Mouse (Mus musculus) testis, adult 2 months (tissue): ENCODE measurements around the gene Mical3. TPM values are rescaled to one million over a fixed set of nuclear protein-coding genes. Genes with fewer than 3 reads are reported as not detected.

Experiments used
- H3K27ac ChIP-seq: fragments of 200-500 bp; 2 replicates; pipeline ENCODE4 v1.5.1; 2012; ENCODE audit warnings: low read depth, low read length; ENCODE audit not compliant: control insufficient read depth, insufficient read depth
- H3K27me3 ChIP-seq: fragments of 200-500 bp; 2 replicates; pipeline ENCODE4 v1.6.1; 2012; ENCODE audit warnings: mild to moderate bottlenecking, low read length, moderate library complexity; ENCODE audit not compliant: control insufficient read depth, insufficient read depth
- H3K36me3 ChIP-seq: fragments of 200-500 bp; 2 replicates; pipeline ENCODE4 v1.6.1; 2012; ENCODE audit warnings: mild to moderate bottlenecking, low read length; ENCODE audit not compliant: control insufficient read depth, insufficient read depth
- H3K4me1 ChIP-seq: fragments of 200-500 bp; 2 replicates; pipeline ENCODE4 v1.6.1; 2012; ENCODE audit warnings: low read length; ENCODE audit not compliant: control insufficient read depth, insufficient read depth
- H3K4me3 ChIP-seq: fragments of 200-500 bp; 2 replicates; pipeline ENCODE4 v1.5.1; 2012; ENCODE audit warnings: low read depth, mild to moderate bottlenecking, low read length, moderate library complexity, mixed read lengths; ENCODE audit not compliant: control insufficient read depth
- CTCF ChIP-seq: fragments of 200-500 bp; IDR thresholded peaks from 2 replicates; pipeline ENCODE4 v1.5.1; 2012; ENCODE audit warnings: low read depth, mild to moderate bottlenecking, inconsistent platforms, low read length, moderate library complexity; ENCODE audit not compliant: control insufficient read depth, insufficient read depth, insufficient replicate concordance
- POLR2A ChIP-seq: fragments of 200-500 bp; IDR thresholded peaks from 2 replicates; pipeline ENCODE4 v1.6.1; 2012; ENCODE audit warnings: low read depth, mild to moderate bottlenecking, inconsistent platforms, low read length, moderate library complexity; ENCODE audit not compliant: control insufficient read depth
- polyA plus RNA-seq: library from polyadenylated mRNA; depleted of rRNA; stranded (reverse); fragments of >200 nt; gene quantifications from 2 replicates; pipeline ENCODE4 v1.2.3, GENCODE M21; 2012

Mical3 gene
- polyA plus RNA-seq, 1 experiment, result 199 TPM

GRCm38 (mm10) chr6:121096862-121097261, 33.9 kb downstream of the Mical3 start:
- Histone ChIP-seq H3K4me1 (no peaks in the 10 kb centered on the region), H3K4me3 (no peak overlapping the region), H3K27ac (no peak overlapping the region), H3K36me3 (no peaks in the 10 kb centered on the region), H3K27me3 (no peaks in the 10 kb centered on the region)
- TF ChIP-seq CTCF, result no peak
- TF ChIP-seq POLR2A, result no peak

- Histone ChIP-seq H3K4me3 (no peak overlapping the region), H3K4me1 (no peaks in the 10 kb centered on the region), H3K36me3 (no peaks in the 10 kb centered on the region), H3K27me3 (no peaks in the 10 kb centered on the region), H3K27ac (no peak overlapping the region)
- no peak for TF ChIP-seq POLR2A
- TF ChIP-seq CTCF, result no peak
Measured at GRCm38 (mm10) chr6:121096390-121096789, 34.4 kb downstream of the Mical3 start.

GRCm38 (mm10) chr6:121093662-121094408, 37.0 kb downstream of the Mical3 start:
- Histone ChIP-seq H3K36me3 (no peaks in the 10 kb centered on the region), H3K27ac (no peak overlapping the region), H3K27me3 (no peaks in the 10 kb centered on the region), H3K4me3 (no peak overlapping the region), H3K4me1 (no peaks in the 10 kb centered on the region)
- TF ChIP-seq POLR2A (no peak), CTCF (no peak)

- no peaks in the 10 kb centered on the region for H3K27me3 ChIP-seq
- no peak overlapping the region for H3K4me3 ChIP-seq
- H3K27ac ChIP-seq, result no peak overlapping the region
- H3K36me3 ChIP-seq, result no peaks in the 10 kb centered on the region
- TF ChIP-seq CTCF (no peak), POLR2A (no peak)
- H3K4me1 ChIP-seq, result no peaks in the 10 kb centered on the region; the same call in 1 of the 2 replicates
Measured at GRCm38 (mm10) chr6:121090786-121091185, 40.0 kb downstream of the Mical3 start.

GRCm38 (mm10) chr6:121087586-121088245, 43.1 kb downstream of the Mical3 start:
- no peak overlapping the region for H3K27ac ChIP-seq
- H3K27me3 ChIP-seq, result no peaks in the 10 kb centered on the region
- H3K4me1 ChIP-seq, result peaks cover 2% of the 10 kb centered on the region; the same call in 1 of the 2 replicates
- no peak overlapping the region for H3K4me3 ChIP-seq
- no peak for TF ChIP-seq CTCF
- no peak for TF ChIP-seq POLR2A
- H3K36me3 ChIP-seq, result no peaks in the 10 kb centered on the region

GRCm38 (mm10) chr6:121087127-121087526, 43.7 kb downstream of the Mical3 start:
- Histone ChIP-seq H3K27ac (no peak overlapping the region), H3K4me1 (peaks cover 2% of the 10 kb centered on the region; the same call in 1 of the 2 replicates), H3K36me3 (no peaks in the 10 kb centered on the region), H3K27me3 (no peaks in the 10 kb centered on the region), H3K4me3 (no peak overlapping the region)
- TF ChIP-seq CTCF (no peak), POLR2A (no peak)

- Histone ChIP-seq H3K27me3 (no peaks in the 10 kb centered on the region), H3K27ac (no peak overlapping the region), H3K36me3 (no peaks in the 10 kb centered on the region), H3K4me3 (no peak overlapping the region), H3K4me1 (peaks cover 2% of the 10 kb centered on the region; the same call in 1 of the 2 replicates)
- no peak for TF ChIP-seq POLR2A
- TF ChIP-seq CTCF, result no peak
Measured at GRCm38 (mm10) chr6:121086226-121086625, 44.6 kb downstream of the Mical3 start.
